Comparison of ENCODE assay signal across 7 mouse cellular contexts in the genomic region with DNA sequence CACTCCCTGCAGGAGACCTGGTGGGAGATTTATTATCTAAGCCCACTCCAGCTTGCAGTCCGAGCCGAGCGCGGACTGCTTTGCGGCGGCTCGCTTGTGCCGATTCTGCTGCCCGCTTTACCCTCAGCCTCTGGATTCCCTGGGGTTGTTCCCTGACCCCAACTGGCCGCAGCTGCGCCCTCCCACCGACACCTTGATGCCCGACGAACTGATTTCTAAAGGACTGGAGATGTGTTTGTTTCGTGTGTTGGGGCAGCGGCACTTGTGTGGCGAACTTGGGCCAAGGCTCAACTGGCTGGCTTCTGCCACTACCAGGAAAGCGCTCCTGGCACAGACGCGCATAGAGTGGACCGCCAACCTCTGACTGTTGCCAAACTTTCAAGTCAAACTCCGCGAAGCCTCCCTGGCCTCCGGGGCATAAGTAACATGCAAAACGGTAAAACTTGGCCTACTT. TPM values are rescaled to one million over a fixed set of nuclear protein-coding genes. Genes with fewer than 3 reads are reported as not detected.
A peak's percentile ranks its signal among the peaks of the same experiment; 100 is the strongest.
DNase-seq lines count a peak whose midpoint lies in the region; ATAC-seq and TF ChIP-seq lines count a peak whose summit lies in the region.

No protein-coding gene starts in this region.

- H3K4me1 ChIP-seq in ES-E14 (ENCODE audit: control insufficient read depth in 2 of 2, insufficient read depth in 2 of 2, low read length in 2 of 2, poor library complexity in 1 of 2): no peaks in the 10 kb centered on the region
- peaks cover 7% of the 10 kb centered on the region for H3K4me1 ChIP-seq in heart, embryonic 11.5 days (ENCODE audit: control insufficient read depth, insufficient read depth, low read length)

- no peak overlapping the region for H3K27ac ChIP-seq in ES-E14 (ENCODE audit: insufficient read depth, low read depth, low read length, poor library complexity, severe bottlenecking)
- no peak overlapping the region for H3K27ac ChIP-seq in heart, embryonic 11.5 days (ENCODE audit: low read depth, low read length)

- no peak overlapping the region for H3K9ac ChIP-seq in ES-E14 (ENCODE audit: insufficient read depth, low read depth, low read length, poor library complexity, severe bottlenecking)
- 0 out of 2 replicates have a peak overlapping the region, but pooled peaks have one; percentile 49 for H3K9ac ChIP-seq in heart, embryonic 11.5 days (ENCODE audit: low read depth, low read length)

- peak; percentile 11 for DNase-seq in ES-E14 (ENCODE audit: low read depth, low spot score)
- DNase-seq in adrenal gland, postnatal 14 days: peak; percentile 32
- peak; percentile 24 to 43 for DNase-seq in kidney, postnatal 4 days
- peak; percentile 22 for DNase-seq in retina, postnatal 1 day
- no peak for DNase-seq in testis, postnatal 14 days (ENCODE audit: low spot score)

- no peak for ATAC-seq in heart, embryonic 11.5 days (replicated peaks; ENCODE audit: insufficient number of reproducible peaks, low FRiP score, low TSS enrichment)
- no peak for ATAC-seq in megakaryocyte-erythroid progenitor cell, adult 5-6 weeks (replicated peaks; ENCODE audit: low FRiP score, low TSS enrichment, poor library complexity, severe bottlenecking)

- peaks cover 65% of the 10 kb centered on the region for H3K27me3 ChIP-seq in heart, embryonic 11.5 days (ENCODE audit: control insufficient read depth, insufficient read depth, low read length)

- in situ Hi-C loops in ES-E14 (cut with MboI; ENCODE audit: low sequenced_read_pairs in 2 of 2, unreplicated experiment in 2 of 2): no loop called here

- under 1% methylated on average over 25 of the region's 25 CpGs for WGBS in heart, embryonic 11.5 days (ENCODE audit: insufficient replicate concordance)

- H3K4me3 ChIP-seq in ES-E14 (ENCODE audit: insufficient read depth in 1 of 2, low read depth in 1 of 2, low read length in 2 of 2, poor library complexity in 1 of 2, severe bottlenecking in 1 of 2): peak overlapping the region; percentile 44 to 50
- peak overlapping the region; percentile 42 for H3K4me3 ChIP-seq in heart, embryonic 11.5 days (ENCODE audit: low read depth, low read length)

- no peaks in the 10 kb centered on the region for H3K36me3 ChIP-seq in ES-E14 (ENCODE audit: control insufficient read depth, insufficient read depth, low read length, poor library complexity, severe bottlenecking)
- no peaks in the 10 kb centered on the region for H3K36me3 ChIP-seq in heart, embryonic 11.5 days (ENCODE audit: control insufficient read depth, insufficient read depth, low read length)

- peak overlapping the region; percentile 77 for H3K4me2 ChIP-seq in heart, embryonic 11.5 days

- H3K9me3 ChIP-seq in ES-E14 (ENCODE audit: control insufficient read depth, insufficient read depth, low read depth, low read length): no peaks in the 10 kb centered on the region
- no peaks in the 10 kb centered on the region for H3K9me3 ChIP-seq in heart, embryonic 11.5 days (replicated peaks; ENCODE audit: control insufficient read depth, low read length)

TF ChIP-seq in ES-E14, 5 proteins besides CTCF, POLR2A, EP300 and RAD21:
- TF ChIP-seq CHD2 (IDR thresholded peaks at IDR 0.05; ENCODE audit: low read depth, low read length): no peak
- TF ChIP-seq ZNF384 (IDR thresholded peaks at IDR 0.05; ENCODE audit: low read depth, low read length): no peak
- TF ChIP-seq HCFC1 (IDR thresholded peaks at IDR 0.05; ENCODE audit: borderline replicate concordance, insufficient read depth, low read length): no peak

RNA-seq across cellular contexts. Expression of a gene that starts 3.1 kb away (rescaled TPM):
- total RNA-seq in ES-E14 (2012; rRNA removed): 0.27 and 0.69 TPM in 2 replicates
- not detected in 2 replicates for total RNA-seq in adrenal gland, postnatal 14 days (2021)
- 0.27 TPM in 1 of 2 replicates, not detected in the other for polyA plus RNA-seq in heart, embryonic 11.5 days (2014; fragmentation: Nextera tagmentation; extraction: Ambion mirVana)
- total RNA-seq in megakaryocyte-erythroid progenitor cell, adult 5-6 weeks (2014; fragmentation: Nextera tagmentation): not detected in 2 replicates
- not detected in 2 replicates for total RNA-seq in megakaryocyte-erythroid progenitor cell, adult 5-6 weeks (2017)

RNA-seq across cellular contexts. Expression of a gene that starts 55.2 kb away (rescaled TPM):
- 2.6 TPM in 2 replicates for total RNA-seq in ES-E14 (2012; rRNA removed)
- total RNA-seq in adrenal gland, postnatal 14 days (2021): 0.41 and 0.48 TPM in 2 replicates
- 0.11 and 0.20 TPM in 2 replicates for polyA plus RNA-seq in heart, embryonic 11.5 days (2014; fragmentation: Nextera tagmentation; extraction: Ambion mirVana)
- total RNA-seq in megakaryocyte-erythroid progenitor cell, adult 5-6 weeks (2014; fragmentation: Nextera tagmentation): 0.27 and 2.5 TPM in 2 replicates
- total RNA-seq in megakaryocyte-erythroid progenitor cell, adult 5-6 weeks (2017): 0.33 TPM in 1 of 2 replicates, not detected in the other
